Mouse (Mus musculus) CH12.LX (cell line): Measurements from ENCODE around the gene Olfr1394. TPM values are rescaled to one million over a fixed set of nuclear protein-coding genes. Genes with fewer than 3 reads are reported as not detected.
A peak's percentile ranks its signal among the peaks of the same experiment; 100 is the strongest.

ENCODE experiments used
- DNase-seq: peaks from one replicate; pipeline ENCODE4 v3.0.0-alpha.2; 2013; ENCODE audit errors: extremely low read depth
- H3K27ac ChIP-seq: 2 replicates; pipeline ENCODE4 v1.5.1; 2012; ENCODE audit warnings: low read depth, mild to moderate bottlenecking, control low read depth, moderate library complexity; ENCODE audit not compliant: insufficient read depth
- H3K27me3 ChIP-seq: replicated peaks from 2 replicates; pipeline ENCODE3; 2012; ENCODE audit warnings: inconsistent platforms
- H3K36me3 ChIP-seq, 2 experiments: replicated peaks in 1 of 2; 2 replicates each; pipeline versions ENCODE3 to v1.6.1; 2012; ENCODE audit warnings: inconsistent platforms in 1 of 2, low read length in 1 of 2, mild to moderate bottlenecking in 1 of 2, mixed read lengths in 1 of 2, moderate library complexity in 1 of 2; ENCODE audit not compliant: control insufficient read depth in 1 of 2, insufficient read depth in 1 of 2
- H3K4me1 ChIP-seq, 2 experiments: 2 replicates each; pipeline ENCODE4 v1.6.1; 2012; ENCODE audit warnings: inconsistent platforms in 1 of 2, moderate library complexity in 1 of 2; ENCODE audit not compliant: insufficient read depth in 2 of 2, control insufficient read depth in 1 of 2
- H3K4me2 ChIP-seq: 2 replicates; pipeline ENCODE4 v1.6.1; 2012; ENCODE audit warnings: low read depth, mild to moderate bottlenecking, control low read depth; ENCODE audit not compliant: poor library complexity, insufficient read depth, severe bottlenecking
- H3K4me3 ChIP-seq, 3 experiments: fragments of 150-350 bp in 1 of 3; sonication (generic) in 1 of 3; replicated peaks in 1 of 3; 2 replicates each; pipeline versions ENCODE3 to v1.5.1; 2011 to 2012; ENCODE audit warnings: low read depth in 2 of 3, low read length in 2 of 3, mild to moderate bottlenecking in 2 of 3, moderate library complexity in 2 of 3, control low read depth in 1 of 3, improper control_type of control experiment in 1 of 3, inconsistent platforms in 1 of 3, mixed read lengths in 1 of 3; ENCODE audit not compliant: poor library complexity in 1 of 3
- H3K79me2 ChIP-seq: replicated peaks from 2 replicates; pipeline ENCODE4 v1.6.1; 2012; ENCODE audit warnings: mild to moderate bottlenecking, moderate library complexity; ENCODE audit not compliant: control insufficient read depth, poor library complexity, insufficient read depth, severe bottlenecking; ENCODE audit errors: extremely low read depth
- H3K9ac ChIP-seq: 2 replicates; pipeline ENCODE4 v1.6.1; 2012; ENCODE audit warnings: low read depth, mild to moderate bottlenecking, control low read depth, moderate library complexity; ENCODE audit not compliant: insufficient read depth
- H3K9me3 ChIP-seq: replicated peaks from 2 replicates; pipeline ENCODE3; 2012; ENCODE audit warnings: low read length, inconsistent platforms, mixed read lengths
- BHLHE40 ChIP-seq: IDR thresholded peaks from 2 replicates; pipeline ENCODE4 v1.6.1; 2011; ENCODE audit warnings: mild to moderate bottlenecking, low read depth, low read length, improper control_type of control experiment
- CHD1 ChIP-seq: IDR thresholded peaks from 2 replicates; pipeline ENCODE4 v1.6.1; 2012; ENCODE audit warnings: low read depth, low read length, improper control_type of control experiment, inconsistent platforms
- ELF1 ChIP-seq: IDR thresholded peaks from 2 replicates; pipeline ENCODE4 v1.6.1; 2014; ENCODE audit warnings: low read depth, mild to moderate bottlenecking, inconsistent platforms, low read length, improper control_type of control experiment
- EP300 ChIP-seq: IDR thresholded peaks from 2 replicates; pipeline ENCODE4 v1.6.1; 2011; ENCODE audit warnings: low read length, improper control_type of control experiment
- HCFC1 ChIP-seq: IDR thresholded peaks from 2 replicates; pipeline ENCODE4 v1.6.1; 2012; ENCODE audit warnings: low read depth, mild to moderate bottlenecking, inconsistent platforms, low read length, improper control_type of control experiment
- JUN ChIP-seq: IDR thresholded peaks from 2 replicates; pipeline ENCODE4 v1.6.1; 2011; ENCODE audit warnings: low read depth, mild to moderate bottlenecking, low read length, improper control_type of control experiment, moderate library complexity; ENCODE audit not compliant: insufficient read depth
- KAT2A ChIP-seq: IDR thresholded peaks from 2 replicates; pipeline ENCODE4 v1.6.1; 2012; ENCODE audit warnings: low read length, improper control_type of control experiment, inconsistent platforms; ENCODE audit not compliant: insufficient replicate concordance
- MAFK ChIP-seq: IDR thresholded peaks from 2 replicates; pipeline ENCODE4 v1.6.1; 2011; ENCODE audit warnings: low read length, improper control_type of control experiment; ENCODE audit not compliant: insufficient replicate concordance
- MAX ChIP-seq: IDR thresholded peaks from 2 replicates; pipeline ENCODE4 v1.6.1; 2011; ENCODE audit warnings: low read length, improper control_type of control experiment
- MAZ ChIP-seq: IDR thresholded peaks from 2 replicates; pipeline ENCODE4 v1.6.1; 2012; ENCODE audit warnings: low read depth, mild to moderate bottlenecking, inconsistent platforms, low read length, improper control_type of control experiment, moderate library complexity
- NRF1 ChIP-seq: IDR thresholded peaks from 2 replicates; pipeline ENCODE4 v1.6.1; 2014; ENCODE audit warnings: low read depth, mild to moderate bottlenecking, inconsistent platforms, low read length, improper control_type of control experiment, moderate library complexity
- PAX5 ChIP-seq: IDR thresholded peaks from 2 replicates; pipeline ENCODE4 v1.6.1; 2012; ENCODE audit warnings: low read length, inconsistent platforms, mixed read lengths
- POLR2A ChIP-seq: IDR thresholded peaks from 2 replicates; pipeline ENCODE4 v1.6.1; 2011; ENCODE audit warnings: low read depth, mild to moderate bottlenecking, improper control_type of control experiment, low read length
- RCOR1 ChIP-seq: conservative IDR thresholded peaks from 2 replicates; pipeline ENCODE4 v1.6.1; 2012; ENCODE audit warnings: low read depth, mild to moderate bottlenecking, inconsistent platforms, low read length, improper control_type of control experiment
- TBP ChIP-seq: conservative IDR thresholded peaks from 2 replicates; pipeline ENCODE4 v1.6.1; 2011; ENCODE audit warnings: low read depth, low read length, improper control_type of control experiment
- UBTF ChIP-seq: IDR thresholded peaks from 2 replicates; pipeline ENCODE4 v1.6.1; 2012; ENCODE audit warnings: low read depth, mild to moderate bottlenecking, inconsistent platforms, low read length, improper control_type of control experiment, moderate library complexity
- USF2 ChIP-seq: conservative IDR thresholded peaks from 2 replicates; pipeline ENCODE4 v1.6.1; 2011; ENCODE audit warnings: low read depth, low read length, improper control_type of control experiment
- ZC3H11A ChIP-seq: IDR thresholded peaks from 2 replicates; pipeline ENCODE4 v1.6.1; 2012; ENCODE audit warnings: low read depth, mild to moderate bottlenecking, inconsistent platforms, low read length, improper control_type of control experiment
- ZKSCAN1 ChIP-seq: IDR thresholded peaks from 2 replicates; pipeline ENCODE4 v1.6.1; 2012; ENCODE audit warnings: low read depth, inconsistent platforms, low read length, improper control_type of control experiment, borderline replicate concordance
- ZMIZ1 ChIP-seq: IDR thresholded peaks from 2 replicates; pipeline ENCODE4 v1.6.1; 2012; ENCODE audit warnings: low read depth, mild to moderate bottlenecking, inconsistent platforms, low read length, improper control_type of control experiment
- ZNF384 ChIP-seq: IDR thresholded peaks from 2 replicates; pipeline ENCODE4 v1.6.1; 2012; ENCODE audit warnings: low read depth, low read length, improper control_type of control experiment, inconsistent platforms
- dilution Hi-C: fragments of 300-500 bp; cut with MboI; formaldehyde crosslinking; loops from 2 replicates; pipeline ENCODE4 v1.14.3; 2020; ENCODE audit warnings: low sequenced_read_pairs; ENCODE audit not compliant: extremely low pct_unique_long_range_greater_than_20kb, extremely low pct_ligation_motif_present
- in situ Hi-C: fragments of 300-500 bp; cut with MboI; formaldehyde crosslinking; loops from 3 replicates; pipeline ENCODE4 v1.14.3; 2019; ENCODE audit warnings: low sequenced_read_pairs, low pct_ligation_motif_present, low pct_unique_long_range_greater_than_20kb, mixed read lengths
- polyA plus RNA-seq: library from polyadenylated mRNA; unstranded; fragments of >175 nt; gene quantifications from 2 replicates; pipeline ENCODE4 v1.2.1, GENCODE M21; 2012; ENCODE audit warnings: low read depth; ENCODE audit not compliant: insufficient read length
- total RNA-seq, 2 experiments: library from RNA; depleted of rRNA; stranded (reverse); fragments of 300-350 nt in 1 of 2; fragments of >200 nt in 1 of 2; gene quantifications; 2 replicates each; pipeline ENCODE4 v1.2.3; 2012 to 2014

The Olfr1394 gene
- total and polyA plus RNA-seq, 3 experiments = not detected

DNA sequence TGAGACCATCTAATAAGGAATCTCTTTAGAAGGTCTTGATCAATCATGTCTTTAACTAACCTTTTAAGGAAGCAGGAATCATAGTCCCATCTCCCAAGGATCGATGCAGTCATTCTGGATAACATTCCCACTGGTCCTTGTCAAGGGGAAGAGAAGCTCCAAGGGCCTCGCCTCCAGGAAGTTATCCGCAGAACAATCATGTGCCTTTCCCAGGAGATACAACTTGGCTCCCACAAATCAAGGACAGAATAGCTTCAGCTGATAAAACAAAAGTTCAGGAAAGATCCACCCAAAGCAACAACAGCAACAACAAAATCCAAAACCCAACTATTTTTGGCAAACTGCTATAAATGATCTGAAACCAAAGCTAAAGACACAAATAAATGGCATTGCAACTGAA is 34.5 kb upstream of the Olfr1394 start:
- DNase-seq = no peak
- Histone ChIP-seq H3K4me1 (peaks cover 0 to 9% of the 10 kb centered on the region in 2 experiments; a peak in 2 of 4 replicates), H3K9ac (no peak overlapping the region), H3K27me3 (peaks cover 2% of the 10 kb centered on the region), H3K79me2 (no peaks in the 10 kb centered on the region), H3K27ac (no peak overlapping the region), H3K4me3 (no peak overlapping the region), H3K36me3 (no peaks in the 10 kb centered on the region)
- dilution Hi-C loops = no loop called here
- no peak for TF ChIP-seq USF2
- no peak for TF ChIP-seq ZNF384
- TF ChIP-seq CHD1 = no peak
- TF ChIP-seq ZMIZ1 = no peak
- TF ChIP-seq UBTF = no peak
- TF ChIP-seq TBP = no peak
- TF ChIP-seq ELF1 = no peak
- no peak for TF ChIP-seq ZKSCAN1
- TF ChIP-seq NRF1 = no peak
- no peak for TF ChIP-seq EP300
- TF ChIP-seq HCFC1 = no peak
- TF ChIP-seq, all 38 proteins: peak for 0
- Histone ChIP-seq H3K4me2 (no peak overlapping the region), H3K9me3 (no peaks in the 10 kb centered on the region)
- in situ Hi-C loops = loop anchor here (25.0 kb wide), 1 partner anchor 143 kb away; no protein-coding TSS in a partner anchor

DNA sequence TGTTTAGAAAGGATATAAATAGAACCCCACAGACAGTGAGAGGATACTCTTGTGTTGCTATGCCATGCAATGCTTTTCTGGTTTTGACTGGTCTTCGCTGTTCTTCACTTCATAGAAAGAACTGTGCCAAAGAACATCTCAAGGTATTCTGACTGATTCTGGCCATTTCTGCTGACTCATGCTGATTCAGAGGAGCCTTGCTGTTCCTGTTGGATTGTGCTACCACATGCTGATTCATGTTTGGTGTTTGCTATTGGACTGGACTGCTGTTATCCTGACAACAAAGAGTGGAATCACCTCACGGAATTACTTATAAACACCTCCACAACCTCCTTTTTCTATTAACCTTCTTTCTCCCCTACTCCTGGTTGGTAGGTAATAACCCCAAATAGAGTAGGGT is 30.0 kb upstream of the Olfr1394 start:
- peaks cover 0 to 9% of the 10 kb centered on the region in 2 experiments; a peak in 2 of 4 replicates for H3K4me1 ChIP-seq
- H3K79me2 ChIP-seq = no peaks in the 10 kb centered on the region
- no peaks in the 10 kb centered on the region for H3K27me3 ChIP-seq
- TF ChIP-seq HCFC1 (no peak), MAFK (peak; percentile 94)
- no peak overlapping the region for H3K27ac ChIP-seq
- no peak overlapping the region for H3K4me2 ChIP-seq
- no peak for DNase-seq
- H3K36me3 ChIP-seq = no peaks in the 10 kb centered on the region
- in situ Hi-C loops (loop anchor here (25.0 kb wide), 1 partner anchor 138 kb away; no protein-coding TSS in a partner anchor), dilution Hi-C loops (no loop called here)
- no peak overlapping the region for H3K4me3 ChIP-seq
- peaks cover 2% of the 10 kb centered on the region for H3K9me3 ChIP-seq
- no peak overlapping the region for H3K9ac ChIP-seq

DNA sequence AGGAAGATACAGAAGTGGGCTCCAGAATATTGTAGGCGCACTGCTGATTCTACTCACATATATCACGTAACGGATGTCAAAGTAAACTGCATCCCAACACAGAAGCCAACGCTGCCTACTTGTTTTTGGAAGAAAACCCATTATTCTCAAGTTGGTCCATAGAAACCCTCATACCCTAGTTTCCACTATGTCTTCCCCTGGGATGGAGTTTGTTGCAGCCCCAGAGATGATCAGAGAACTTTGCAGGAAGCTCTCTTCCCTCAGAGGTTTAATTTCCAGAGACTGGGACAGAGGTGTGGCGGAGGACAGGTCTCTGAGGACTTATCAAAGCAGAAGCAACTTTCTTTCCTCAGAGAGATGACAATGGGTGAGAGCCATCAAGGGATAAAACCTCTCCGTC is 12.2 kb upstream of the Olfr1394 start, which contains the start of gene Olfr1395:
Gene Olfr1395, plus strand, starts transcription at position 301 of the 400 bp plus-strand sequence.
- H3K79me2 ChIP-seq = no peaks in the 10 kb centered on the region
- H3K9ac ChIP-seq = no peak within 1 kb of the TSS
- H3K4me1 ChIP-seq = no peaks in the 10 kb centered on the region
- dilution Hi-C loops = no loop called here
- H3K27ac ChIP-seq = no peak within 1 kb of the TSS
- no peaks in the 10 kb centered on the region for H3K36me3 ChIP-seq
- no peak within 1 kb of the TSS for H3K4me2 ChIP-seq
- in situ Hi-C loops = no loop called here
- TF ChIP-seq ELF1 (no peak), MAFK (no peak), TBP (no peak), KAT2A (no peak), CHD1 (no peak), MAX (no peak), BHLHE40 (no peak), RCOR1 (no peak), JUN (no peak), POLR2A (no peak), PAX5 (no peak), ZC3H11A (no peak), MAZ (no peak), HCFC1 (no peak)
- DNase-seq = no peak
- no peak within 1 kb of the TSS for H3K4me3 ChIP-seq
- H3K9me3 ChIP-seq = no peaks in the 10 kb centered on the region
- no peaks in the 10 kb centered on the region for H3K27me3 ChIP-seq
